Mouse (Mus musculus) splenic B cell, adult 2 months (primary cell): ENCODE data around the gene Psg16.

Experiments used
- DNase-seq: peaks from one replicate; pipeline ENCODE4 v3.0.0-alpha.2; 2011; ENCODE audit warnings: low read depth, low spot score
- H3K27me3 ChIP-seq: 2 replicates; pipeline ENCODE4 v1.6.1; 2012; ENCODE audit warnings: mild to moderate bottlenecking, low read length, moderate library complexity, mixed read lengths; ENCODE audit not compliant: control insufficient read depth, poor library complexity, insufficient read depth, severe bottlenecking
- H3K36me3 ChIP-seq: 2 replicates; pipeline ENCODE4 v1.6.1; 2012; ENCODE audit warnings: mild to moderate bottlenecking, low read length, moderate library complexity, mixed read lengths; ENCODE audit not compliant: control insufficient read depth, poor library complexity, insufficient read depth, severe bottlenecking

The Psg16 gene

DNA sequence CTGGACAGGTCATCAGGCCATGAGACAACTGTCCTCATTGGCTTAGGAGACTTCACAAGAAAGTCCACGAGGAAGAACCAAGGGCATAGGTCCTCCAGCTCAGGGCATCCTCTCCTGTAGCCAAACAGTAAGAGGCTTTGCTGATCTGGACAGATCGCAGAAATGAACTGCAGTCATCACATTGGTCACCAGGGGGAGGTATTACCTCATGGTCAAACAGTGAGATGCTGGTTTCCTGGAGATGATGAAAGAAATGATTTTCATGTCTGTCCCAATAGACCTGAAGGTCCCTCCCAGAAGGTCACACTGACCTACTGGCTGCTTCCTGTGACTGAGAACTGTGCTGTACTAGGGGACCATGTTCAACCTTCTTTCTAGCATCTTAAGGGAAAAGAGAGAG, 81.8 kb downstream of the Psg16 start:
- Histone ChIP-seq H3K36me3 (no peaks in the 10 kb centered on the region), H3K27me3 (no peaks in the 10 kb centered on the region)
- DNase-seq: peak; percentile 5

GRCm38 (mm10) chr7:17156885-17157677, 83.2 kb downstream of the Psg16 start:
- no peaks in the 10 kb centered on the region for H3K36me3 ChIP-seq
- H3K27me3 ChIP-seq: no peaks in the 10 kb centered on the region
- DNase-seq: no peak

- DNase-seq: no peak
- no peaks in the 10 kb centered on the region for H3K36me3 ChIP-seq
- H3K27me3 ChIP-seq: no peaks in the 10 kb centered on the region
These were observed 85.2 kb downstream of the Psg16 start for GRCm38 (mm10) chr7:17159011-17159410.

DNA sequence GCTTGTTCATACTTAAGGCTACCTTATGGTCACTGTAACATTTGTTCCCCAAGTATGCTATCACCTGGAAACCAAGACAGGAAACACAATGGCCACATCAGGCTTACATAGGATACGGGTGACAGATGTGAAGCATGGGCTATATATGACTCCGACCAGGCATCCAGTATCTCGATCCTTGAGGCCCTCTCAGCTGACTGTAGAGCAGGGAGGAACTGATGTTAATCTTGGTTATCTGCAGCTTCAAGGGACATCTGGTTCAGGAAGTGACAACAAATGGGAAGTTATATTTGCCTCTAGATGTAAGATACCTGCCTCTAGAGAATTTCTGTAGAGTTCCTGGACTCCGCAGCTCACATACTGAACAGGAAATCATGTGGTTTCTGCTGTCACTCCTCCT, 98.0 kb downstream of the Psg16 start:
- Histone ChIP-seq H3K36me3 (no peaks in the 10 kb centered on the region), H3K27me3 (no peaks in the 10 kb centered on the region)
- no peak for DNase-seq
